13 mouse cellular contexts compared by ENCODE assay signal in genomic region chr2:5824213-5824612, GRCm38 (mm10). TPM values are rescaled to one million over a fixed set of nuclear protein-coding genes. Genes with fewer than 3 reads are reported as not detected.
DNase-seq lines count a peak whose midpoint lies in the region; ATAC-seq and TF ChIP-seq lines count a peak whose summit lies in the region.
"Had no signal": no experiment of that assay in that cellular context is flagged by ENCODE, and none has a peak within 500 bp of the region (broad histone marks: within the 10 kb centered on the region; RNA-seq: fewer than 3 reads in every experiment).

No protein-coding gene starts in this region.

- H3K4me2 ChIP-seq in kidney, postnatal 0 days (ENCODE audit: low read length): no peak overlapping the region
- H3K4me2 ChIP-seq in CH12.LX (ENCODE audit: insufficient read depth, low read depth, poor library complexity, severe bottlenecking): no peak overlapping the region
- H3K4me2 ChIP-seq: embryonic facial prominence, embryonic 13.5 days had no signal

- H3K9me3 ChIP-seq in kidney, postnatal 0 days (replicated peaks; ENCODE audit: low read length): no peaks in the 10 kb centered on the region
- H3K9me3 ChIP-seq in CH12.LX (replicated peaks; ENCODE audit: low read length): no peaks in the 10 kb centered on the region
- H3K9me3 ChIP-seq: embryonic facial prominence, embryonic 13.5 days had no signal

- no peaks in the 10 kb centered on the region for H3K27me3 ChIP-seq in kidney, postnatal 0 days (ENCODE audit: insufficient read depth, low read length)
- no peaks in the 10 kb centered on the region for H3K27me3 ChIP-seq in CH12.LX (replicated peaks)
- H3K27me3 ChIP-seq: embryonic facial prominence, embryonic 13.5 days had no signal

- WGBS in kidney, postnatal 0 days: 28% methylated on average over 1 of the region's 1 CpGs

- H3K36me3 ChIP-seq in kidney, postnatal 0 days (ENCODE audit: insufficient read depth, low read length): peaks cover 40% of the 10 kb centered on the region; the same call in 1 of the 2 replicates
- H3K36me3 ChIP-seq in CH12.LX (replicated peaks in 1 of 2; ENCODE audit: control insufficient read depth in 1 of 2, insufficient read depth in 1 of 2, low read length in 1 of 2): peaks cover 50 to 75% of the 10 kb centered on the region in 2 experiments

- no peaks in the 10 kb centered on the region for H3K4me1 ChIP-seq in kidney, postnatal 0 days (replicated peaks; ENCODE audit: insufficient read depth, low read length)
- peaks cover 4 to 15% of the 10 kb centered on the region in 2 experiments; a peak in 3 of 4 replicates for H3K4me1 ChIP-seq in CH12.LX (ENCODE audit: control insufficient read depth in 1 of 2, insufficient read depth in 2 of 2)
- H3K4me1 ChIP-seq: embryonic facial prominence, embryonic 13.5 days had no signal

- in situ Hi-C loops in CH12.LX (cut with MboI; ENCODE audit: low pct_ligation_motif_present, low pct_unique_long_range_greater_than_20kb, low sequenced_read_pairs): loop anchor here (25.0 kb wide), 1 partner anchor 737 kb away; no protein-coding TSS in a partner anchor

- H3K4me3 ChIP-seq in kidney, postnatal 0 days (replicated peaks; ENCODE audit: low read depth, low read length): no peak overlapping the region
- H3K4me3 ChIP-seq in CH12.LX (replicated peaks in 1 of 3; ENCODE audit: low read depth in 2 of 3, low read length in 2 of 3, poor library complexity in 1 of 3): no peak overlapping the region
- H3K4me3 ChIP-seq: embryonic facial prominence, embryonic 13.5 days had no signal

- TF ChIP-seq CTCF in kidney, postnatal 0 days (IDR thresholded peaks at IDR 0.05; ENCODE audit: low read depth): peak; percentile 61
- TF ChIP-seq CTCF in CH12.LX (conservative IDR thresholded peaks at IDR 0.05 in 1 of 2, IDR thresholded peaks at IDR 0.05 in 1 of 2; ENCODE audit: low read depth in 2 of 2, low read length in 2 of 2): peak in 1 of 2 experiments; percentile 70; a peak in 3 of 4 replicates

- no peak for TF ChIP-seq POLR2A in CH12.LX (IDR thresholded peaks at IDR 0.05; ENCODE audit: low read depth, low read length)

- no peak overlapping the region for H3K9ac ChIP-seq in kidney, postnatal 0 days (ENCODE audit: low read depth, low read length)
- no peak overlapping the region for H3K9ac ChIP-seq in CH12.LX (ENCODE audit: insufficient read depth, low read depth)
- H3K9ac ChIP-seq: embryonic facial prominence, embryonic 13.5 days had no signal

- dilution Hi-C loops in CH12.LX (cut with MboI; ENCODE audit: extremely low pct_ligation_motif_present, extremely low pct_unique_long_range_greater_than_20kb, low sequenced_read_pairs): no loop called here

- ATAC-seq in CD4-positive, CD25-positive, alpha-beta regulatory T cell, adult 4 months: no peak
- ATAC-seq in kidney, postnatal 0 days (replicated peaks; ENCODE audit: low FRiP score, low read depth): no peak
- ATAC-seq: inflammation-experienced regulatory T-cells, adult 6 months had no signal

- peak; percentile 54 for TF ChIP-seq RAD21 in CH12.LX (IDR thresholded peaks at IDR 0.05; ENCODE audit: low read depth, low read length)

- H3K79me2 ChIP-seq in CH12.LX (replicated peaks; ENCODE audit: control insufficient read depth, extremely low read depth, insufficient read depth, poor library complexity, severe bottlenecking): peaks cover 3% of the 10 kb centered on the region; the same call in 1 of the 2 replicates

- no peak overlapping the region for H3K27ac ChIP-seq in kidney, postnatal 0 days
- H3K27ac ChIP-seq in CH12.LX (ENCODE audit: insufficient read depth, low read depth): no peak overlapping the region
- H3K27ac ChIP-seq: embryonic facial prominence, embryonic 13.5 days had no signal

- peak; percentile 32 for DNase-seq in CD4-positive, CD25-positive, alpha-beta regulatory T cell, adult 2 months (ENCODE audit: low read depth, low spot score)
- DNase-seq in kidney, postnatal 0 days (ENCODE audit: low spot score): peak; percentile 47
- no peak for DNase-seq in kidney, adult 9 months
- peak; percentile 36 for DNase-seq in CH12.LX (ENCODE audit: extremely low read depth)
- DNase-seq in induced T-regulatory cell, adult 2 months (ENCODE audit: low read depth): peak; percentile 20
- DNase-seq in left cerebral cortex, adult 18-20 months (ENCODE audit: low spot score in 2 of 2): no peak
- no peak for DNase-seq in thymus, postnatal 14 days
- DNase-seq: adrenal gland, adult 2 months; right cerebral cortex, postnatal 25 days had no signal

- no peak for TF ChIP-seq EP300 in CH12.LX (IDR thresholded peaks at IDR 0.05; ENCODE audit: low read length)

TF ChIP-seq in CH12.LX, 34 proteins besides CTCF, POLR2A, EP300 and RAD21:
- TF ChIP-seq SMC3 (IDR thresholded peaks at IDR 0.05; ENCODE audit: low read depth, low read length) (peak; percentile 62), ELF1 (IDR thresholded peaks at IDR 0.05; ENCODE audit: low read depth, low read length) (0 out of 2 replicates have a peak, but pooled peaks have one; percentile 35), RCOR1 (conservative IDR thresholded peaks at IDR 0.05; ENCODE audit: low read depth, low read length) (no peak), CHD2 (IDR thresholded peaks at IDR 0.05; ENCODE audit: low read length) (no peak)

RNA-seq across cellular contexts. Expression of gene Nudt5, which starts 20.6 kb away (rescaled TPM):
- polyA plus RNA-seq in CD4-positive, CD25-positive, alpha-beta regulatory T cell, adult 4 months (2017; shearing (Covaris generic)): 10 to 100 TPM; 42.0 to 54.7 TPM
- 40.8 and 46.6 TPM in 2 replicates for polyA plus RNA-seq in kidney, postnatal 0 days (2015; fragmentation: Nextera tagmentation; extraction: Ambion mirVana)
- total RNA-seq in CH12.LX (2012; rRNA removed) (102 and 123 TPM in 2 replicates), CH12.LX (2014; rRNA removed) (245 and 270 TPM in 2 replicates)
- 128 and 149 TPM in 2 replicates for polyA plus RNA-seq in CH12.LX (2012; ENCODE audit: insufficient read length, low read depth)
- total RNA-seq in left cerebral cortex, adult 18-20 months (2021): 10 to 100 TPM; 23.1 to 24.5 TPM

RNA-seq across cellular contexts. Expression of gene Cdc123, which starts 20.8 kb away (rescaled TPM):
- 100 to 1,000 TPM; 181 to 224 TPM for polyA plus RNA-seq in CD4-positive, CD25-positive, alpha-beta regulatory T cell, adult 4 months (2017; shearing (Covaris generic))
- 208 and 220 TPM in 2 replicates for polyA plus RNA-seq in kidney, postnatal 0 days (2015; fragmentation: Nextera tagmentation; extraction: Ambion mirVana)
- total RNA-seq in CH12.LX (2012; rRNA removed) (164 and 199 TPM in 2 replicates), CH12.LX (2014; rRNA removed) (215 and 230 TPM in 2 replicates)
- 291 and 339 TPM in 2 replicates for polyA plus RNA-seq in CH12.LX (2012; ENCODE audit: insufficient read length, low read depth)
- total RNA-seq in left cerebral cortex, adult 18-20 months (2021): 100 to 1,000 TPM; 155 to 178 TPM

RNA-seq across cellular contexts. Expression of gene Gm13199, which starts 38.5 kb away (rescaled TPM):
- polyA plus RNA-seq in CD4-positive, CD25-positive, alpha-beta regulatory T cell, adult 4 months (2017; shearing (Covaris generic)): 1 to 10 TPM in 1 of 2 experiments, not detected in 1; 2.5 TPM
- 0.75 and 0.98 TPM in 2 replicates for polyA plus RNA-seq in kidney, postnatal 0 days (2015; fragmentation: Nextera tagmentation; extraction: Ambion mirVana)
- total RNA-seq in CH12.LX (2012; rRNA removed) (0.50 and 1.1 TPM in 2 replicates), CH12.LX (2014; rRNA removed) (0.47 and 0.85 TPM in 2 replicates)
- polyA plus RNA-seq in CH12.LX (2012; ENCODE audit: insufficient read length, low read depth): 2.7 and 4.1 TPM in 2 replicates
- 1 to 10 TPM; 1.7 to 1.8 TPM for total RNA-seq in left cerebral cortex, adult 18-20 months (2021)
- total RNA-seq: gastrocnemius, adult 8-10 months had no signal

Comparison
In these comparisons a context has a peak if more than half of its experiments do, and no peak if none do; other contexts are left out.
1. DNase-seq: peak in CD4-positive, CD25-positive, alpha-beta regulatory T cell, adult 2 months (single experiment), kidney, postnatal 0 days (single experiment), CH12.LX (single experiment) and induced T-regulatory cell, adult 2 months (single experiment); none in kidney, adult 9 months (single experiment), left cerebral cortex, adult 18-20 months (0 of 2) and thymus, postnatal 14 days (single experiment).